Mouse (Mus musculus) brain, embryonic 14.5 days (tissue): ENCODE measurements around the gene Pcp4l1.

Experiments used
- CTCF ChIP-seq: fragments of 200-500 bp; IDR thresholded peaks from 2 replicates; pipeline ENCODE4 v1.5.1; 2012; ENCODE audit warnings: inconsistent platforms, mild to moderate bottlenecking, moderate library complexity, borderline replicate concordance; ENCODE audit not compliant: insufficient read depth, insufficient read length; ENCODE audit errors: extremely low read depth
- POLR2A ChIP-seq: fragments of 200-500 bp; IDR thresholded peaks from 2 replicates; pipeline ENCODE4 v1.6.1; 2012; ENCODE audit warnings: mild to moderate bottlenecking, inconsistent platforms, borderline replicate concordance; ENCODE audit not compliant: poor library complexity, insufficient read depth, insufficient read length, severe bottlenecking; ENCODE audit errors: extremely low read depth

- TF ChIP-seq POLR2A (no peak), CTCF (no peak)
These were observed 60.5 kb downstream of the Pcp4l1 start for GRCm38 (mm10) chr1:171135600-171135999.
